Mouse (Mus musculus) right cerebral cortex, postnatal 4 days (tissue): ENCODE results near the gene Gatb.

Experiments used
- DNase-seq: peaks from one replicate; pipeline ENCODE4 v3.0.0-alpha.2; 2022

Gatb gene

DNA sequence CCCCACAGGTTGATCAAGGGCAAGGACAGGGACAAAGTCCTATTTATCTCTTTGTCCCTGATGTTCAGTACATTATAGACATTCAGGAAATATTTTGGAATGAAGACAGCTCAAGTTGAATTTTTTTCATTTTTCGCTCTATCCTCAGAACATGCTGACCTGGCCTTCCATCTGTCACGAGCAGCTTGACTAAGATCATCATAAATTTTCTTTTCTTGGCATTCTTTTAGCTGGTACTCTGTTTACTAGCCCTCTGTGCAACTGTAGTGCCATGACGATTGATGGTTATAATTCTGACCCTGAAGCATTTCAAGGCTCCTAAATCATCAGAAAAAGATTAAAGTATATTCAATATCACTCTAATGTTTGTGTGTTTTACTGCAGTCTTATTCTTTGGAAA lies 25.6 kb downstream of the Gatb start:
- DNase-seq: no peak

DNA sequence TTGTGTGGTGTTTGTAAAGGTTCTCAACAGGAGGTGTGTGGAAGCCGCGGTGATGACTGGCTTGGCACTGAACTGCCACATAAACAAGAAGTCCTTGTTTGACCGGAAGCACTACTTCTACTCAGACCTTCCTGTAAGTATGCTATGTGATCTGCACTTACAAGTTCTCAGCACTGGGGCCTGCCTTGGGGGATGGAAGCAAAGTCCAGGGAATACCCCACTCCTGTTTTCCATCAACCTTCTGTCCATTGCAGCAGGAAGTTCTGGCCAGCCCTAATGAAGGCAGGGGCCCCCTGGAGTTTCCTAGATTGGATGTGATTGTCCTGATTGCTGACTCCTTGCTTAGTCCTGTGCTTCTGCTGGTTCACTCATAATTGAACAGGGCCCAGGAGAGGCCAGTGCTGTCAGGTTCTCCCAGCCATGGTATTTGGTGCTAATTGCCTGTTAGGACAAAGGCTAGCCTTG lies 28.0 kb downstream of the Gatb start:
- DNase-seq: no peak

DNA sequence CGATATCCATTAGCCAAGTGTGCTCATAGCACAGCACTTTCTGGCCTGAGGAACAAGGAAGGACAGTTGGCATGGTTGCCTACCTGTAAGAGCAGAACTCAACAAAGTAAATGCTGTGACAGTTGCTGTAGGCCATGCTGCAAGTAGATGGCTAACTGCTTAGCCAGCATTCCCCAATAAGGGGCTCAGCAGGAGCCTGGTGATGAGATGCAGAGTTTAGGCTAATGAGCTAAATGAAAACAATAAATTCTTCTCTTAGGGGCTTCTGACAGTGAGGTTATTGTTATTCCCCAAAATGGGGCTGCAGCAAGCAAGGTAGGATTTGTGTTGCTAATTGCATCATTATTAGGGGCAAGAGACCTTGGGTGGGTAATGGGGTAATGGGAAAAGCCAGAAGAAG lies 29.9 kb downstream of the Gatb start:
- DNase-seq: no peak

- DNase-seq: no peak
These were observed 33.0 kb downstream of the Gatb start for GRCm38 (mm10) chr3:85606912-85607311.

DNA sequence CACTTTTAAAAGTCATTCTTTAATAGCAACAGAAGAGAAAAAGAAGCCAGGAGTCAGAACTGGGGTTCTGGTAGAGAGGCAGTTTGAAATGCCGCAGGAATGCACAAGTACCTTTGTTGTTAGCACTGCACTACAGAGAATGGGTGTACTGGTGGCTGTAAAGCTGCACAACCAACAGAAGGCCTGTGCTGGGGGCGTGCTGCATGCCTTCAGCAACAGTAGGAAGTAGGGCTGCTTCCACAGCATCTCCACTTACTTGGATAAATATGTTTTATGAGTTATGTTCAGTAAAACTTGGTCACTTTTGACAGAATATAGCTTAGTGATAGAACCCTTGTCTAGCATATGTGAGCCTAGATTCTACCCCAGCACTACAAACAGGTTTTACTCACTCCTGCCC lies 33.8 kb downstream of the Gatb start:
- DNase-seq: no peak

DNA sequence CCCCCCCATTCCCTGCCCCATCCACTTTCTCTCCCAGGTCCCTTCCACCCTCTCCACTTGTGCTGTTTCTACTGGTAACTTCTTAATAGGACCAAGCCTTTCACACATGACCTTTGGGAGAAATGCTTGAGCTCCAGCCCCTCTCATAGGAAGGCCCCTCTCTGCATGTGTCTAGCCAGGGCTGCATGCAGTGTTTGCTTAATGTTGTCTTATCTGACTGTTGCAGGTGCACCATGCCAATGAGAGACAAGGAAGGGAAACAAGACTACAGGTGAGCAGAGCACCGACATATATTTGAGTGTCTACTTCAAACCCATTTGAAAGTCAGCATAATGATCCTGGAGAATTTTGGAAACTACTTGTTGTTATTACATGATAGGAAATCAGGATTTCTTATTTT lies 42.5 kb downstream of the Gatb start:
- DNase-seq: no peak

DNA sequence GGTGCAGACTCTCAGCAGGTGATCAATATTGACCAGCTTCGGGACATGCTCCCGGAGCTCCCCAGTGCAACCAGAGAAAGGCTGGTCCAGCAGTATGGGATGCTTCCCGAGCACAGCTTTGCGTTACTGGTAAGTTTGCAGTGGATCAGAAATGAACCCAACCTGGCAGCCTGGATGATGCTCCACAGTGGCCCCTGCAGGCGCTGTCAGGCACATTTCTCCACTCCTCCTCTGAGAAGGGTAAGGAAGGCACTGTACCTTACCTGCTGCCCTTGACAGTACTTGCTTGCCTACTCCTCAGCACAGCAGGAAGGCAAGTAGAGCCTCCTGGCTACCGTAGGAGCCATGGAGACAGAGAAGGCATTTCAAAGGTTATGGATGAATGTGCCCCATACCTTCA lies 45.0 kb downstream of the Gatb start:
- DNase-seq: no peak

- no peak for DNase-seq
These were observed 45.4 kb downstream of the Gatb start for GRCm38 (mm10) chr3:85619345-85619744.

DNA sequence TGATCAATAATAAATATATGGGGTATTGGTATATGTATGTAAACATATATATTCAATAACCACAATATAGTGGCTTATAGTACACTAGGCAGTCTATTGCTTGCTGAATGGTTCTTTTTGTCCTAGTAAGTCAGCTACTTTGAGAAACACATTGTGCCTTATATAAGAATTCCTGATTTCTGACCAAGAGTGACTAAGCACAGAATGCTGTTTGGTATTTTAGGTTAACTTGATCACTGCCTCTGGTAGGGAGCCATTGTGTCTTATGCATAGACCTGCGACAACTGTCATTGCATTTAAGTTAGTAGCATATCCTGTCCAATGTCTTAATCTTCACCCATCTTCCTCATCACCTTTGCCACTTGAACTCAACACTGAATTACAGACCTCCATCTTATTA lies 45.8 kb downstream of the Gatb start:
- no peak for DNase-seq

DNA sequence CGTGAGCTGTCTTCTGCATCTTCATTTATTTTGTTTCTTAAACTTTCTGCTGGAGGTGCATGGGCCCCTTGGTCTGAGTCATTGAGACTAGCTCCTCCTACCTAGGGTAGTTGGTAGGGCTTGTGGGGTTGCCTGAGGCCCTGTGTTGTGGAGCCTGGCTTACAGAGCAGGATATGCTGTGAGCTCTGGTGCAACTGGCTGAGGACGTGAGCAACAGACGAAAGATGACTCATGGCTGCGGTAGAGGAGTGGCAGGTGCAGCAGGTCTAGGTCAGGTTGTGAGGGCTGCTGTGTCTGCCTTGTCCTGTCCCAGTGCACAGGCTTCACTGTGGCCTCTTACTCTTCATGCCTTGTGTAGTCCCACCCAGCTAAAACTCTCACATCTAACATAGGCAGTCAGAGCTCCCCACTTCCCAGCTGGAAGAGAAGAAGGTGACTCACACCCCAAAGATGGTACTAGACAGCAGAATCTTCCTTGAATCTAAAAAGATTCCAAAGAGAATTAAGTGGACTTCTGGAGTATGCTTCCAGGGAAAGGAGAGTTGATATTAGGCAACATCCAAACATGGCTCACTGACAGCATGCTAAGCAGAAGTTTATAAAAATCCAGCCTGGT lies 56.1 kb downstream of the Gatb start:
- no peak for DNase-seq

DNA sequence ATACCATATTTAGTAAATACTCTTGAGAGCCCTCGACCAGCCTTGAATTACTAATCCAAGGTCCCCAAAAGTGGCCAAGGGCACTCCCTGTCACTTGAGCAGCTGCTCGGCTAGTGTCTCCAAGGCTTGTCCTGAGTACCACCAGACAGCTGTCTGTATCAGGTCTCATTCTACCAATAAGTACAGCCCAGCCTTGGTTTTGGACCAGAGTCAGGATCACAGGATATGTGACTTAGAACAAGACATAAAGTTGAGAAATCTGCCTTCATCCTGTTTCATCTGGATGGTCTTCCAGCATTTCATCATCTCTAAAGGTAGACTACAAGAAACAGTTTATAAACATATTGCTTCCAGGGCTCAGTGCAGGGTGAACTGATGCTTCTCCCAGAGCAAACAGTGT lies 59.8 kb downstream of the Gatb start:
- DNase-seq: no peak

DNA sequence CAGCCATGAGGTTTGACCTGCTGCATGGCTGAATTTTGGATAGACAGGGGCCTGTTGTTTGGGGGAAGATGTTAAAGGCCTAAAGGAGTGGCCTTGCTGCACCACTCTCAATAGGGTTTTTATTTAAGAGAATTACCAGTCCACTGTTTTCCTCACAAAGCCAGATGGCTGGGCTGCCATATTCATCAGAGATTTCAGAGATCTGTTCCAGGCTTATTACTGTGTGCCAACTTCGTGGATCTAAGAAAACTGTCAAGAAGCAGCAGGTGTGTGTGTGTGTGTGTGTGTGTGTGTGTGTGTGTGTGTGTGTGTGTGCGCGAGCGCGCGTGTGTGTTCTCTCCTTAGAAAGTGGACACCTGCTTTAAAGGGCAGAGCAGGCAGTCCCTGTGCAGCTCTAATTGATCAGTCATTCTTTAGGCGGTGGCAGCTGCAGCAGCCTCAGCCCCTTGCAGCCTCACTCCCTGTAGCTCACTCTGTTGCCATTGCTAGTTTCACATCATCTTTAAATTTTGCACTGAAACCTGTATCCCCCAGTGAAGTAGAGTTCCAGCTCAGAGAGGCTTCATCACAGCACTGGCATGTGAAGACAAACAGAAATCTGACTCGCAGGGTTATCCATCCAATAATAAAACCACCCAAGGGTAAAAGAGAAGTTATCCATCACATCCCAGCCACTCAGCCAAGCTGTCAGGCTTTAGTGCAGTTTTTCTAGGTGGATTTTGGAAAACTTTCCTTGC lies 60.6 kb downstream of the Gatb start:
- no peak for DNase-seq

- no peak for DNase-seq
These were observed 61.2 kb downstream of the Gatb start for GRCm38 (mm10) chr3:85635126-85635419.

DNA sequence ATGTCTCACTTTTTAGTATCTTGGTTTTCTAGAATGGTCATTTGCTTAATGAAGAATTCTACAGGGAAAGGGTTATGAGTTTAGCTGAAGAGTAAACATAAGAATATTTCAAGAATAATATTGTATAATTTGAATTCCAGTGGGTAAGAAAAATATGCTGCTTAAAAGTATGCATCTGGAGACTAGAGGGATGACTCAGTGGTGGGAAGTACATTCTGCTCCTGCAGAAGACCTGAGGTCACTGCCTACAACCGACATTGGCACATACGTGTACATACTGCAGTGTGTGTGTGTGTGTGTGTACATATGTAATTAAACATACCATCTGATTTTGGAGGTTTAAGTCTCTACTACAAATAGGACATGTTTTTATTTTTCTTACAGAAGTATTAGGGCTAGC lies 61.7 kb downstream of the Gatb start:
- DNase-seq: no peak

- no peak for DNase-seq
These were observed 63.0 kb downstream of the Gatb start for GRCm38 (mm10) chr3:85636716-85637447.

DNA sequence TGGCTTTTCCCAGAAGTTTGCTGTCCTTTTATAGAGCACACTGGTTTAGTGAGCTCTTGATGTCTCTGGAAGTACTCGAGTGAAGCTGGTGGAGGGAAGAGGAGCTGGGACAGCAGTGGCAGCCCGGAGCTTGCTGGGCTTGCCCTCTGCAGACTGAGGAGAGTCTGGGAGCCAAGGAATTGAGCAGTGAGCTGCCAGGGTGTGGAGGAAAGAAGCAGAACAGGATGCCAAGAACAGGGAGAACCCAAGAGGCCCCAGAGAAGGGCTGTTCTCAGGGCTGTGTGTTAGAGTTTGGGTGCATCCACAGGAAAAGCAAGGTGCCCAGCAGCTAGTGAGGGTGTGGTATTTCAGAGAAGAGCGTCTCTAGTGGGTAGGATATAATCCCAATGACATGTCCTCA lies 67.8 kb downstream of the Gatb start:
- no peak for DNase-seq

DNA sequence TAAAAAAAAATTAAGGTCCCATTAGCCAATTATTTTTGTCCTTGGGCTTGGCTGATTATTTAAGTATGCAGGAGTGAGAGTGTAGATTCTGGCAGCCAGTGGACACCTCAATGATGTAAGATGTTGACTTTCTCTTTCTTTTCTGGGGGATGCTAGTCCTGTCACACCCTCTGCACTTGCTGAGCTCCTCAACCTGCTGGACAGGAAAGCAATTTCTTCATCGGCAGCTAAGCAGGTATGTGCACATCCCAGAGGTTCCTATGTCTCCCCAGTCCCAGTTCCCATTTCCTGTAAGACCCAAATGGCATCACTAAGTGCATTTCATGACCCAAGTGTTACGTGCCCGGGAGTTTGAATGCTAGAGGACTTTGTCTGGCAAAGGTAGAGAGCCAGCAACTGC lies 70.9 kb downstream of the Gatb start:
- DNase-seq: no peak

DNA sequence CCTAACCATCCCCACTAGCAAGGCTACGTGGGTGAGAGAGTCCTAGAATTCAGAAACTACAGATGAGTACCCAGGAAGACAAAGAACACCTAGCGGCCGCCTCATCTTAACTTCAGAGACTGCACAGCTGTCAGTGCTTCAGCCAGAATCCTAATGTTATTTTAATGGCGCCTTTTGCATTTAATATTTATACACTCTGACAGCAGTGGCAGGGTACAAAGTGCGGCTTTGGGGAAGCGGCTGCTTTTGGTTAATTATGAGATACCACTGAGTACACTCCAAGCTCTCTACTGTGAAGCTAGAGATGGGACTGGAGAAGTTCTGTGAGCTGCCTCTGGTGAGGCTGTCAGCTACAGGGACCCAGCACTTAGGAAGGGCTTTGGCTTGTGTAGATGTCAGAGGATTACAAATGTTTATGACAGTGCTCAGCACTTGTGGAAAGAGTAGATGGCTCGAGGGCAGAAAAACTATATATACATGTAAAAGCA lies 71.6 kb downstream of the Gatb start:
- DNase-seq: no peak

GRCm38 (mm10) chr3:85649176-85649575 lies 75.3 kb downstream of the Gatb start:
- no peak for DNase-seq

DNA sequence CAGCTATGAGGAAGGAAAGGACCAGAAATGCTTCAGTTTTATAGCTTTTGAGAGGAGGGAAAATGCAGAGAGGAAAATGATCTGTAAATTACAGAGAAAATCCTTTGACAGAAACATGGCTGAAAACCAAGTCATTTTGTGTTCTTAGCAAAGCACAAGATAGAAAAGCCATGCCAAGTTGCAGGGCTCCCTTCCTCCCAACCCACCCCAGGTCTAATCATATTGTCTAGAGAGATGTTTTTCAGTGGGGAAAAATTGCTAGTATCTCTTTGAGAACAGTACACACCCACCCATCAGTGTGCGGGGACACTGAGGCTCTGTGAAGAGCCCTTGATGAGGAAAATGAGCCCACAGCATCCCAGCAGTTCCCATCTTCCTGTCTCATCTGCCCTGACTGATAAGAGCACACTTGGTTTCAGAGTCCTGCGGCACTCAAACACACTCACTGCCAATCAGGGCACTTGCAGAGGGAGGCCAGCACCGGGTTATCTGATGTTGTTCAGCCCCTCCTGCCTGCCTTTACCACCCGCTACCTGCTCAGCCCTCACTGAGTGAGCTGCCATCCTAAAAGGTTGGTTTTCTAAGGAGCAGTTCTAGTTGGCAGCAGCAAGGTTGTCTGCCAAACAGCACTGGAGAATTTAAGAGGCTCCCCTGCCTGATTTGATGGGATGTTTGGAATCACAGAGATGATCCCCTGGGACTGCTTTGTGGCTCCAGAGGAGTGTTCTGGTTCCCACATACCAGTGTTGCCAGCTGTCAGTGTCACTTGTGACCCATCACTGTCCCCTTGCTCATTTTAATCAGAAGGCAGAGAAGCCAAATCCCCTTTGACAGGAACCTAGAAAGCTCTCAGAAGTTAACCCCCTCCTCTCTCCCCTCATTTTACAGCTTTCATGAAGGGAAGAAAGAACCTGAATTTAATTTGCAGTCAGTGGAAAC lies 79.1 kb downstream of the Gatb start:
- DNase-seq: no peak

- no peak for DNase-seq
These were observed 81.6 kb downstream of the Gatb start for GRCm38 (mm10) chr3:85655538-85655937.

DNA sequence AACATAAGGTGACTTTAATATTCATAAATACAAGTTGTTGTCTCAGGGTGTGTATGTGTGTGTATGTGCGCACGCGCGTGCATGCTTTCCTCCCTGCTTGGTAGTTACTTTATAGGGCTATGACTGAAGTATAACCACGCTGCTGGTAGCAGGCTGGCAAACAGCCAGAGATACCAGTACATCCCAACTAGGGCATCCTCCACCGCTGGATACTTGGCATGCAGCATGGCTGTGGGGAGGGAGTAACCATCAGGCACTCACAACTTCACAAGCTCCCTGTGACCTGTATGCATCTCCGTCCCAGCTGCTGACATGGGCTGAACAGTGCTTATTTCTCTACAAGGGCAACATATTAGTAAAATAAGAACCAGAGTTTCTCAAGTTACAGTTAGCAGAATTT lies 85.8 kb downstream of the Gatb start:
- no peak for DNase-seq
